Mouse (Mus musculus) liver, postnatal 0 days (tissue): Measurements from ENCODE around the gene Speer3. TPM values are rescaled to one million over a fixed set of nuclear protein-coding genes. Genes with fewer than 3 reads are reported as not detected.
"Not testable (repeated sequence)": the region's sequence is repeated elsewhere in the genome, so short reads cannot be mapped to it uniquely, and the experiment has no call there.

ENCODE experiments used
- ATAC-seq: fragments of 200-750 bp; cut with Nextera tagmentation; 2 replicates; pipeline ENCODE4 v1.8.0; 2017; ENCODE audit warnings: mild to moderate bottlenecking, moderate library complexity
- DNase-seq: peaks from one replicate; pipeline ENCODE4 v3.0.0-alpha.2; 2016
- H3K27ac ChIP-seq: fragments of 300-500 bp; sonication (generic); 2 replicates; pipeline ENCODE4 v1.5.1; 2014; ENCODE audit warnings: antibody characterized with exemption, moderate library complexity, mild to moderate bottlenecking, low read depth
- H3K27me3 ChIP-seq: fragments of 300-500 bp; sonication (generic); 2 replicates; pipeline ENCODE4 v1.6.1; 2014; ENCODE audit warnings: low read length, control low read depth, mixed read lengths; ENCODE audit not compliant: insufficient read depth
- H3K36me3 ChIP-seq: fragments of 300-500 bp; sonication (generic); replicated peaks from 2 replicates; pipeline ENCODE4 v1.6.1; 2014; ENCODE audit warnings: mild to moderate bottlenecking, control low read depth, low read length, moderate library complexity, mixed read lengths; ENCODE audit not compliant: insufficient read depth
- H3K4me1 ChIP-seq: fragments of 300-500 bp; sonication (generic); 2 replicates; pipeline ENCODE4 v1.6.1; 2014; ENCODE audit warnings: antibody characterized with exemption, mild to moderate bottlenecking, control low read depth; ENCODE audit not compliant: insufficient read depth
- H3K4me2 ChIP-seq: fragments of 300-500 bp; sonication (generic); 2 replicates; pipeline ENCODE4 v1.6.1; 2014; ENCODE audit warnings: low read depth, mild to moderate bottlenecking, low read length, moderate library complexity, mixed read lengths
- H3K4me3 ChIP-seq: fragments of 300-500 bp; sonication (generic); 2 replicates; pipeline ENCODE4 v1.5.1; 2014; ENCODE audit warnings: low read depth, low read length
- H3K9ac ChIP-seq: fragments of 300-500 bp; sonication (generic); replicated peaks from 2 replicates; pipeline ENCODE4 v1.6.1; 2014; ENCODE audit warnings: mild to moderate bottlenecking, moderate library complexity
- H3K9me3 ChIP-seq: fragments of 300-500 bp; sonication (generic); 2 replicates; pipeline ENCODE4 v1.6.1; 2016; ENCODE audit warnings: mild to moderate bottlenecking, control low read depth, low read length, mixed read lengths
- CTCF ChIP-seq: sonication (generic); IDR thresholded peaks from 2 replicates; pipeline ENCODE4 v1.5.1; 2016; ENCODE audit warnings: antibody characterized with exemption, low read depth
- EP300 ChIP-seq: IDR thresholded peaks from 2 replicates; pipeline ENCODE4 v1.6.1; 2016; ENCODE audit warnings: antibody characterized with exemption, low read depth, mild to moderate bottlenecking
- WGBS: fragments of 180-500 bp; shearing (Covaris S2); extraction: QIAGEN DNeasy Blood & Tissue Kit; methylation state at CpG from one replicate; pipeline ENCODE4 v1.1.7; 2014; ENCODE audit not compliant: insufficient replicate concordance; 5-methylcytosine and 5-hydroxymethylcytosine counted together
- polyA plus RNA-seq: library from polyadenylated mRNA; unstranded; fragments of >200 nt; fragmentation: Nextera tagmentation; extraction: Ambion mirVana; gene quantifications from 2 replicates; pipeline ENCODE4 v1.2.1, GENCODE M21; 2015

Gene Speer3
- not detected in 2 replicates for polyA plus RNA-seq

DNA sequence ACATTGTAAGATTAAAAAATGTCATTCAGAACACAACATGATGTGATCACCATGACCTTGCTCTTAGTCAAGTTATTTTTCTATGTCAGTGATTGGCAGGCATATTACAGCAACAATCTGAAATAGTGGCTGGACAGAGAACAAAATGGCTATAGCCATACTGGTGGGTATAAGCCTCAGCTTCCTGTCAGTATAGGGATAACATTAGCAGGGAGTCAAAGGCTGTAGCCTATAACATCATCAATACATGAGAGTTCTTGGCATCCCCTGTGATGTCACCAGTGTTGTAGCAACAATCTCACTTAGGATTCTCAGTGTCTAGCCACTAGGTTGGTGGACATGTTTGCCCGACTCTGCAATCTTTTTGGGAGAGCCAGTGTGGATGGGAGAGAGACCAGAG is at the start of gene Speer3:
Speer3 (plus strand) TSS at position 301 of the 400 bp plus-strand sequence.
- DNase-seq (no peak), ATAC-seq (no peak)
- Histone ChIP-seq H3K4me3 (no peak within 1 kb of the TSS), H3K36me3 (no peaks in the 10 kb centered on the region), H3K9me3 (no peaks in the 10 kb centered on the region), H3K9ac (no peak within 1 kb of the TSS), H3K4me2 (no peak within 1 kb of the TSS), H3K4me1 (no peaks in the 10 kb centered on the region), H3K27me3 (no peaks in the 10 kb centered on the region), H3K27ac (no peak within 1 kb of the TSS)
- TF ChIP-seq CTCF, result no peak
- no peak for TF ChIP-seq EP300
- 68% methylated on average over 1 of the region's 1 CpGs for WGBS

DNA sequence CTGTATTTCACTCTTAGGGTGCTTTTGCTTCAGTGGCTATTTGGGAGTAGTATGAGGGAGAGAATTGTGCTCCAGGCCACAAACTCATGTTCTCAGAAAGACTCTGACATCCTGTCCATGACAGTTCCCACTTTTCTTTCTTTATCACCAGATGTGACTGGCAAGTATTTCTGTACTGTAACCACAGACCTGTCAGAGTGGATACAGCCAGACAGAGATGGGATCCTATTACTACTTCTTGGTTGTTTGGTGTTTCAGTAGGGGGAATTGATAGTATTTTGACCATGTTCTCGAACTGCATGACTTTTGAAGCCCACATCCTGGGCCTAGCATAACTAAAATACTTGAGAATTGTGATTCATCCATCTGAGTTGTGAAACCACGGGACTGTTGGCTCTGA is 19.1 kb downstream of the Speer3 start:
- H3K4me1 ChIP-seq, H3K27ac ChIP-seq, H3K9me3 ChIP-seq, H3K36me3 ChIP-seq, H3K9ac ChIP-seq, H3K4me3 ChIP-seq, H3K4me2 ChIP-seq, ATAC-seq, H3K27me3 ChIP-seq, DNase-seq: not testable (repeated sequence)
- WGBS, result 41% methylated on average over 2 of the region's 2 CpGs

DNA sequence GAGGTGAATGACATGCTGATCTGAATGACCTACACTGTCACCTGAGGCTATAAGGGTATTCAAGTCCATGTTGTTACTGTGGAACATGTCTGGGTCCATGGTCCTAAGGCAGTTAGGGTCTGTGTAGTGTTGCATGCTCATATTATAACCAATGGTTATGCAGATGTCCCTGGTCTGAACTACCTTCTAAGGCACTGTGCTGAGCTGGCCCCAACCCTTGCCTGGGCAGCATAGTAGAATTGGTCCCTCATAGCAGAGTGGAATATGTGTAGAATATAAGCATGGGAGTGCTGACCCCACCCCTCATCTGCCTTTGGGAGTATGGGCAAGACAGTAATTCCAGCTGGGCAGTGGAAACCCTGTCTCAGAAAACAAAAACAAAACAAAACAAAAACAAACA is 33.7 kb downstream of the Speer3 start:
- H3K27me3 ChIP-seq, result no peaks in the 10 kb centered on the region
- no peaks in the 10 kb centered on the region for H3K9me3 ChIP-seq
- no peak overlapping the region for H3K27ac ChIP-seq
- TF ChIP-seq CTCF (no peak), EP300 (no peak)
- H3K4me1 ChIP-seq, result no peaks in the 10 kb centered on the region
- DNase-seq (no peak), ATAC-seq (no peak)
- H3K4me3 ChIP-seq, result no peak overlapping the region
- H3K4me2 ChIP-seq, result no peak overlapping the region
- no peaks in the 10 kb centered on the region for H3K36me3 ChIP-seq
- H3K9ac ChIP-seq, result no peak overlapping the region

DNA sequence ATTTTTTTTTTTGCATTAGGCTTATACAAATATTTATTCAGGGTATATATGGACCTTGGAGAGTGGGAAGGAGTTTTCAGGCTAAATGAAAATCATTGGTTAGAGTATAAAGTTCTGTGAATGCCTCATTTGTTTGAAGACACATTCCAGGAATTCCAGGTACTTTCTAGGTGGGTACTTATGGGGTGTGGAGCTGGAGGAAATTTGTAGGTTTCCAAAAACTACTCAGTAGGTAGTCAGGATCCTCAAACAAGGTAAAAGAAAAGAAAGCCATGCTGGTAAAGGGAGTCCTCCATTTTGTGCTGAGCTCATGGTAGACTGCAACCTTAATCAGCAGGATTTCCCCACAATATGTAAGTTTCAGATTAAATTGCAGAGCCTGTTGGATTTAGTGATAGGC is 35.3 kb downstream of the Speer3 start:
- Histone ChIP-seq H3K4me2 (no peak overlapping the region), H3K4me1 (no peaks in the 10 kb centered on the region), H3K9ac (no peak overlapping the region), H3K27ac (no peak overlapping the region), H3K4me3 (no peak overlapping the region), H3K27me3 (no peaks in the 10 kb centered on the region), H3K36me3 (no peaks in the 10 kb centered on the region), H3K9me3 (no peaks in the 10 kb centered on the region)
- TF ChIP-seq CTCF (no peak), EP300 (no peak)
- DNase-seq (no peak), ATAC-seq (no peak)

DNA sequence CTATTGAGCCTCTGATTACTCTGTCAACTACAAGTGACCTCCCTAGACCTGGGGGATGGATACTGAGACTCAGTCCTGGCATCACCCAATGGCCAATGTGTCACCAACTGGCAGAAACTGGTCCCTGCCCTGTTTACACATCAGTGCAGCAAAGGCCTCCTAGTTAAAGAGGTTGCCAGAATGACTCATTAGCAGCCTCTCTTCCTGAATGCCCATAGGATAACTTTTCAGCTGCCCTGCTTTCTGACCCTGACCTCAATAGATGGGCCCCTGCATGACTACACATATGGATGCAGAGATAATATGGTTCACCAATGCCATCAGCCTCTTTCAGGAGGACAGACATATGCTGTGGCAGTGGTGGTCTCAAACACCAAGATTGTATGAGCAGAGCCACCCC is 52.9 kb downstream of the Speer3 start:
- DNase-seq, result no peak
- H3K27ac ChIP-seq, result no peak overlapping the region

More for the DNA sequence above, 52.9 kb downstream of the Speer3 start:
- Histone ChIP-seq H3K4me1 (no peaks in the 10 kb centered on the region), H3K4me2 (no peak overlapping the region), H3K9me3 (no peaks in the 10 kb centered on the region; the same call in 1 of the 2 replicates), H3K36me3 (no peaks in the 10 kb centered on the region), H3K27me3 (no peaks in the 10 kb centered on the region), H3K4me3 (no peak overlapping the region), H3K9ac (no peak overlapping the region)
- no peak for ATAC-seq
- TF ChIP-seq CTCF (no peak), EP300 (no peak)

Other genes starting within 250 kb of the Speer3 start
- gene Sema3e, start 233.7 kb downstream of the Speer3 start, polyA plus RNA-seq, result 0.02 and 0.04 TPM in 2 replicates